8 mouse cellular contexts compared by ENCODE assay signal in genomic region chr2:164911086-164912048, GRCm38 (mm10). TPM values are rescaled to one million over a fixed set of nuclear protein-coding genes. Genes with fewer than 3 reads are reported as not detected.
A peak's percentile ranks its signal among the peaks of the same experiment; 100 is the strongest.
DNase-seq lines count a peak whose midpoint lies in the region; ATAC-seq and TF ChIP-seq lines count a peak whose summit lies in the region.

Gene Zfp335, minus strand, starts transcription at chr2:164911757.

- H3K36me3 ChIP-seq in C2C12 (ENCODE audit: control insufficient read depth, insufficient read depth) = peaks cover 30% of the 10 kb centered on the region
- peaks cover 50% of the 10 kb centered on the region for H3K36me3 ChIP-seq in erythroblast, embryonic 14.5 days (ENCODE audit: control insufficient read depth)
- peaks cover 39% of the 10 kb centered on the region for H3K36me3 ChIP-seq in heart, embryonic 12.5 days
- H3K36me3 ChIP-seq in kidney, postnatal 0 days (ENCODE audit: insufficient read depth, low read length) = peaks cover 26% of the 10 kb centered on the region
- H3K36me3 ChIP-seq in liver, embryonic 11.5 days (ENCODE audit: control insufficient read depth, insufficient read depth, low read length) = peaks cover 28% of the 10 kb centered on the region
- peaks cover 29% of the 10 kb centered on the region for H3K36me3 ChIP-seq in stomach, embryonic 14.5 days (ENCODE audit: control insufficient read depth, insufficient read depth, low read length)

- WGBS in heart, embryonic 12.5 days = under 1% methylated on average over 91 of the region's 91 CpGs
- WGBS in kidney, postnatal 0 days = under 1% methylated on average over 76 of the region's 91 CpGs
- under 1% methylated on average over 91 of the region's 91 CpGs for WGBS in liver, embryonic 11.5 days
- under 1% methylated on average over 86 of the region's 91 CpGs for WGBS in stomach, embryonic 14.5 days

- peaks cover 61% of the 10 kb centered on the region for H3K79me2 ChIP-seq in C2C12 (ENCODE audit: control insufficient read depth, insufficient read depth)

- peak within 1 kb of the TSS; percentile 86 for H3K4me2 ChIP-seq in heart, embryonic 12.5 days
- peak within 1 kb of the TSS; percentile 82 for H3K4me2 ChIP-seq in kidney, postnatal 0 days (ENCODE audit: low read length)
- peak within 1 kb of the TSS; percentile 90 for H3K4me2 ChIP-seq in liver, embryonic 11.5 days
- peak within 1 kb of the TSS; percentile 86 for H3K4me2 ChIP-seq in stomach, embryonic 14.5 days (replicated peaks; ENCODE audit: low read depth, low read length)

- H3ac ChIP-seq in C2C12 (ENCODE audit: control insufficient read depth, insufficient read length, low read depth) = peak within 1 kb of the TSS; percentile 81

- TF ChIP-seq CTCF in C2C12 (IDR thresholded peaks at IDR 0.05; ENCODE audit: control insufficient read depth, insufficient read depth, insufficient read length) = no peak
- peak; percentile 49; the same call in 1 of the 2 replicates for TF ChIP-seq CTCF in brain, embryonic 14.5 days (IDR thresholded peaks at IDR 0.05; ENCODE audit: borderline replicate concordance, extremely low read depth, insufficient read depth, insufficient read length)
- TF ChIP-seq CTCF in kidney, postnatal 0 days (IDR thresholded peaks at IDR 0.05; ENCODE audit: low read depth) = peak; percentile 59

- H3K27ac ChIP-seq in heart, embryonic 12.5 days (ENCODE audit: poor library complexity, severe bottlenecking) = peak within 1 kb of the TSS; percentile 98
- H3K27ac ChIP-seq in kidney, postnatal 0 days = peak within 1 kb of the TSS; percentile 94
- peak within 1 kb of the TSS; percentile 96 for H3K27ac ChIP-seq in liver, embryonic 11.5 days (ENCODE audit: low read depth, low read length)
- H3K27ac ChIP-seq in stomach, embryonic 14.5 days (ENCODE audit: low read length) = peak within 1 kb of the TSS; percentile 97

- TF ChIP-seq POLR2A in brain, embryonic 14.5 days (IDR thresholded peaks at IDR 0.05; ENCODE audit: borderline replicate concordance, extremely low read depth, insufficient read depth, insufficient read length, poor library complexity, severe bottlenecking) = peak; percentile 78

- peaks cover 21% of the 10 kb centered on the region for H3K79me3 ChIP-seq in C2C12 (ENCODE audit: low read depth)

- DNase-seq in brain, embryonic 14.5 days (ENCODE audit: low read depth) = peak; percentile 98
- peak; percentile 97 for DNase-seq in kidney, postnatal 0 days (ENCODE audit: low spot score)
- peak; percentile 97 for DNase-seq in liver, embryonic 11.5 days (ENCODE audit: low spot score)
- peak; percentile 97 for DNase-seq in naive thymus-derived CD4-positive, alpha-beta T cell, adult 2 months (ENCODE audit: low read depth)

- H3K9me3 ChIP-seq in erythroblast, embryonic 14.5 days (ENCODE audit: control insufficient read depth, low read length) = peaks cover 14% of the 10 kb centered on the region
- peaks cover 3% of the 10 kb centered on the region for H3K9me3 ChIP-seq in heart, embryonic 12.5 days (replicated peaks)
- H3K9me3 ChIP-seq in kidney, postnatal 0 days (replicated peaks; ENCODE audit: low read length) = 0 out of 2 replicates have a peak, but pooled peaks cover under 1% of the 10 kb centered on the region
- peaks cover under 1% of the 10 kb centered on the region for H3K9me3 ChIP-seq in liver, embryonic 11.5 days (ENCODE audit: control insufficient read depth, low read length)
- H3K9me3 ChIP-seq in stomach, embryonic 14.5 days (ENCODE audit: control insufficient read depth, low read depth, low read length) = peaks cover under 1% of the 10 kb centered on the region

- H3K4me1 ChIP-seq in erythroblast, embryonic 14.5 days (ENCODE audit: control insufficient read depth) = peaks cover 47% of the 10 kb centered on the region
- H3K4me1 ChIP-seq in heart, embryonic 12.5 days (replicated peaks) = peaks cover 25% of the 10 kb centered on the region
- H3K4me1 ChIP-seq in kidney, postnatal 0 days (replicated peaks; ENCODE audit: insufficient read depth, low read length) = peaks cover 16% of the 10 kb centered on the region; the same call in 1 of the 2 replicates
- H3K4me1 ChIP-seq in liver, embryonic 11.5 days (replicated peaks; ENCODE audit: control insufficient read depth, insufficient read depth, low read length) = peaks cover 28% of the 10 kb centered on the region
- H3K4me1 ChIP-seq in stomach, embryonic 14.5 days (ENCODE audit: control insufficient read depth, insufficient read depth, low read length) = peaks cover 16% of the 10 kb centered on the region; the same call in 1 of the 2 replicates

- ATAC-seq in heart, embryonic 12.5 days (ENCODE audit: insufficient number of reproducible peaks, low FRiP score) = peak; percentile 92
- peak; percentile 86 for ATAC-seq in kidney, postnatal 0 days (replicated peaks; ENCODE audit: low FRiP score, low read depth)
- peak; percentile 83 for ATAC-seq in liver, embryonic 11.5 days (replicated peaks; ENCODE audit: low FRiP score)
- ATAC-seq in stomach, embryonic 14.5 days (ENCODE audit: insufficient number of reproducible peaks, insufficient read depth, low FRiP score, low read depth) = peak; percentile 86

- no peaks in the 10 kb centered on the region for H3K27me3 ChIP-seq in C2C12 (ENCODE audit: control insufficient read depth, insufficient read depth, insufficient read length)
- no peaks in the 10 kb centered on the region; the same call in 1 of the 2 replicates for H3K27me3 ChIP-seq in erythroblast, embryonic 14.5 days (ENCODE audit: control insufficient read depth)
- H3K27me3 ChIP-seq in heart, embryonic 12.5 days (replicated peaks) = no peaks in the 10 kb centered on the region
- no peaks in the 10 kb centered on the region for H3K27me3 ChIP-seq in kidney, postnatal 0 days (ENCODE audit: insufficient read depth, low read length)
- no peaks in the 10 kb centered on the region for H3K27me3 ChIP-seq in liver, embryonic 11.5 days (replicated peaks; ENCODE audit: control insufficient read depth, insufficient read depth, low read length)
- H3K27me3 ChIP-seq in stomach, embryonic 14.5 days (ENCODE audit: control insufficient read depth, insufficient read depth, low read length) = no peaks in the 10 kb centered on the region

- H3K4me3 ChIP-seq in C2C12 (ENCODE audit: insufficient read depth, poor library complexity, severe bottlenecking) = peak within 1 kb of the TSS; percentile 98
- H3K4me3 ChIP-seq in erythroblast, embryonic 14.5 days (replicated peaks) = peak within 1 kb of the TSS; percentile 94
- peak within 1 kb of the TSS; percentile 87 for H3K4me3 ChIP-seq in heart, embryonic 12.5 days
- peak within 1 kb of the TSS; percentile 77 for H3K4me3 ChIP-seq in kidney, postnatal 0 days (replicated peaks; ENCODE audit: low read depth, low read length)
- peak within 1 kb of the TSS; percentile 80 for H3K4me3 ChIP-seq in liver, embryonic 11.5 days (ENCODE audit: low read depth, low read length)
- peak within 1 kb of the TSS; percentile 81 for H3K4me3 ChIP-seq in stomach, embryonic 14.5 days (ENCODE audit: low read depth, low read length)

- H3K9ac ChIP-seq in heart, embryonic 12.5 days = peak within 1 kb of the TSS; percentile 92
- peak within 1 kb of the TSS; percentile 77 for H3K9ac ChIP-seq in kidney, postnatal 0 days (ENCODE audit: low read depth, low read length)
- H3K9ac ChIP-seq in liver, embryonic 11.5 days (ENCODE audit: low read depth, low read length) = peak within 1 kb of the TSS; percentile 89
- peak within 1 kb of the TSS; percentile 80 for H3K9ac ChIP-seq in stomach, embryonic 14.5 days (replicated peaks; ENCODE audit: low read depth, low read length)

TF ChIP-seq in C2C12, 6 proteins besides CTCF, POLR2A, EP300 and RAD21:
- TF ChIP-seq FOSL1 (IDR thresholded peaks at IDR 0.05; ENCODE audit: insufficient read depth, low read length, poor library complexity, severe bottlenecking) (no peak), USF1 (IDR thresholded peaks at IDR 0.05; ENCODE audit: low read depth) (peak; percentile 10), MAX (IDR thresholded peaks at IDR 0.05) (peak; percentile 99)

RNA-seq across cellular contexts. Expression of gene Zfp335, which starts in this region (rescaled TPM):
- 11.7 TPM for polyA plus RNA-seq in C2C12 (2012; fragmentation: generic; extraction: Trizol)
- polyA plus RNA-seq in brain, embryonic 14.5 days (2012; rRNA removed) = 43.2 and 47.0 TPM in 2 replicates
- 5.2 and 5.8 TPM in 2 replicates for polyA plus RNA-seq in erythroblast, embryonic 14.5 days (2012)
- polyA plus RNA-seq in heart, embryonic 12.5 days (2016; fragmentation: Nextera tagmentation; extraction: Ambion mirVana) = 11.4 and 12.2 TPM in 2 replicates
- 7.5 and 7.6 TPM in 2 replicates for polyA plus RNA-seq in kidney, postnatal 0 days (2015; fragmentation: Nextera tagmentation; extraction: Ambion mirVana)
- 15.0 TPM in 2 replicates for polyA plus RNA-seq in liver, embryonic 11.5 days (2014; fragmentation: Nextera tagmentation; extraction: Ambion mirVana)
- polyA plus RNA-seq in stomach, embryonic 14.5 days (2014; fragmentation: Nextera tagmentation; extraction: Ambion mirVana) = 11.8 and 12.7 TPM in 2 replicates

Comparison
In these comparisons a context has a peak if more than half of its experiments do, and no peak if none do; other contexts are left out.
1. Peak in every context shown above with its lines: DNase-seq, ATAC-seq, H3K4me3 ChIP-seq and H3K27ac ChIP-seq.